ENCODE assay signal across 21 mouse cellular contexts in genomic region chr4:109640141-109640540, GRCm38 (mm10). TPM values are rescaled to one million over a fixed set of nuclear protein-coding genes. Genes with fewer than 3 reads are reported as not detected.
DNase-seq lines count a peak whose midpoint lies in the region; ATAC-seq and TF ChIP-seq lines count a peak whose summit lies in the region.
"Had no signal": no experiment of that assay in that cellular context is flagged by ENCODE, and none has a peak within 500 bp of the region (broad histone marks: within the 10 kb centered on the region; RNA-seq: fewer than 3 reads in every experiment).

No protein-coding gene starts in this region.

- no peak for TF ChIP-seq EP300 in lung, postnatal 0 days (IDR thresholded peaks at IDR 0.05)

- no peak overlapping the region for H3K4me3 ChIP-seq in kidney, embryonic 16.5 days (ENCODE audit: low read length)
- H3K4me3 ChIP-seq in lung, postnatal 0 days (ENCODE audit: low read depth, low read length): no peak overlapping the region
- no peak overlapping the region for H3K4me3 ChIP-seq in hindbrain, embryonic 16.5 days (ENCODE audit: low read length)
- H3K4me3 ChIP-seq: embryonic facial prominence, embryonic 10.5 days; forebrain, embryonic 15.5 days; heart, embryonic 10.5 days; limb, embryonic 10.5 days; midbrain, embryonic 10.5 days; stomach, embryonic 15.5 days had no signal

- ATAC-seq in kidney, embryonic 16.5 days (ENCODE audit: low FRiP score, low TSS enrichment): no peak
- peak; percentile 47; the same call in 1 of the 2 replicates for ATAC-seq in lung, postnatal 0 days
- no peak for ATAC-seq in hindbrain, embryonic 16.5 days
- ATAC-seq: forebrain, embryonic 15.5 days had no signal

- 87% methylated on average over 7 of the region's 7 CpGs for WGBS in kidney, embryonic 16.5 days
- WGBS in lung, postnatal 0 days: 73% methylated on average over 7 of the region's 7 CpGs
- WGBS in hindbrain, embryonic 16.5 days: 86% methylated on average over 7 of the region's 7 CpGs

- H3K36me3 ChIP-seq in kidney, embryonic 16.5 days (ENCODE audit: insufficient read depth, low read length): no peaks in the 10 kb centered on the region
- H3K36me3 ChIP-seq in lung, postnatal 0 days (ENCODE audit: insufficient read depth, low read length): no peaks in the 10 kb centered on the region
- H3K36me3 ChIP-seq in hindbrain, embryonic 16.5 days (ENCODE audit: control insufficient read depth, insufficient read depth, low read length): no peaks in the 10 kb centered on the region
- H3K36me3 ChIP-seq: embryonic facial prominence, embryonic 10.5 days; forebrain, embryonic 15.5 days; heart, embryonic 10.5 days; limb, embryonic 10.5 days; midbrain, embryonic 10.5 days; stomach, embryonic 15.5 days had no signal

- no peak for TF ChIP-seq CTCF in lung, postnatal 0 days (IDR thresholded peaks at IDR 0.05)

- H3K27ac ChIP-seq in kidney, embryonic 16.5 days (ENCODE audit: low read length): no peak overlapping the region
- H3K27ac ChIP-seq in lung, postnatal 0 days (ENCODE audit: low read length): no peak overlapping the region
- no peak overlapping the region for H3K27ac ChIP-seq in hindbrain, embryonic 16.5 days (ENCODE audit: low read depth, low read length)
- H3K27ac ChIP-seq: embryonic facial prominence, embryonic 10.5 days; forebrain, embryonic 15.5 days; heart, embryonic 10.5 days; hindbrain, embryonic 14.5 days; limb, embryonic 10.5 days; macrophage; midbrain, embryonic 10.5 days; stomach, embryonic 15.5 days had no signal

- no peaks in the 10 kb centered on the region for H3K9me3 ChIP-seq in kidney, embryonic 16.5 days (ENCODE audit: low read length)
- H3K9me3 ChIP-seq in lung, postnatal 0 days (ENCODE audit: low read length): no peaks in the 10 kb centered on the region
- no peaks in the 10 kb centered on the region for H3K9me3 ChIP-seq in hindbrain, embryonic 16.5 days (ENCODE audit: control insufficient read depth, low read length)
- H3K9me3 ChIP-seq: embryonic facial prominence, embryonic 10.5 days; forebrain, embryonic 15.5 days; heart, embryonic 10.5 days; limb, embryonic 10.5 days; midbrain, embryonic 10.5 days; stomach, embryonic 15.5 days had no signal

- H3K27me3 ChIP-seq in kidney, embryonic 16.5 days (ENCODE audit: insufficient read depth, low read length): no peaks in the 10 kb centered on the region
- H3K27me3 ChIP-seq in lung, postnatal 0 days (replicated peaks; ENCODE audit: insufficient read depth, low read length): no peaks in the 10 kb centered on the region
- H3K27me3 ChIP-seq in hindbrain, embryonic 16.5 days (replicated peaks; ENCODE audit: control insufficient read depth, insufficient read depth, low read length): no peaks in the 10 kb centered on the region
- H3K27me3 ChIP-seq: forebrain, embryonic 15.5 days; stomach, embryonic 15.5 days had no signal

- no peaks in the 10 kb centered on the region for H3K4me1 ChIP-seq in kidney, embryonic 16.5 days (ENCODE audit: insufficient read depth, low read length)
- H3K4me1 ChIP-seq in lung, postnatal 0 days (ENCODE audit: insufficient read depth, low read depth, low read length): no peaks in the 10 kb centered on the region
- no peaks in the 10 kb centered on the region for H3K4me1 ChIP-seq in hindbrain, embryonic 16.5 days (ENCODE audit: control insufficient read depth, insufficient read depth, low read depth, low read length)
- H3K4me1 ChIP-seq: embryonic facial prominence, embryonic 10.5 days; forebrain, embryonic 15.5 days; heart, embryonic 10.5 days; limb, embryonic 10.5 days; midbrain, embryonic 10.5 days; stomach, embryonic 15.5 days had no signal

- no peak overlapping the region for H3K9ac ChIP-seq in kidney, embryonic 16.5 days (replicated peaks; ENCODE audit: low read length)
- no peak overlapping the region for H3K9ac ChIP-seq in lung, postnatal 0 days (replicated peaks; ENCODE audit: low read depth)
- no peak overlapping the region for H3K9ac ChIP-seq in hindbrain, embryonic 16.5 days (ENCODE audit: low read depth, low read length)
- H3K9ac ChIP-seq: forebrain, embryonic 15.5 days; hindbrain, embryonic 14.5 days; stomach, embryonic 15.5 days had no signal

- peak; percentile 58 for DNase-seq in adrenal gland, postnatal 10 days
- no peak for DNase-seq in adrenal gland, adult 18-20 months (ENCODE audit: low spot score in 2 of 2)
- DNase-seq in kidney, adult 9 months: peak; percentile 51
- DNase-seq in NIH3T3 (ENCODE audit: low read depth): peak; percentile 69
- DNase-seq in lung, postnatal 0 days (ENCODE audit: low spot score): no peak
- DNase-seq in thymus, postnatal 36 days: no peak
- DNase-seq: cerebellum, adult 9-10 months; gastrocnemius, postnatal 10 days; heart, postnatal 4 days; liver; thymus, postnatal 25 days had no signal

- H3K4me2 ChIP-seq in kidney, embryonic 16.5 days (replicated peaks; ENCODE audit: low read depth, low read length): no peak overlapping the region
- no peak overlapping the region for H3K4me2 ChIP-seq in lung, postnatal 0 days (replicated peaks; ENCODE audit: low read depth, low read length)
- H3K4me2 ChIP-seq in hindbrain, embryonic 16.5 days (ENCODE audit: low read length): no peak overlapping the region
- H3K4me2 ChIP-seq: forebrain, embryonic 15.5 days; hindbrain, embryonic 14.5 days; stomach, embryonic 15.5 days had no signal

RNA-seq across cellular contexts. Expression of gene Cdkn2c, which starts 26.8 kb away (rescaled TPM):
- 10 to 100 TPM; 59.4 to 77.7 TPM for total RNA-seq in adrenal gland, postnatal 10 days (2021)
- 10 to 100 TPM; 55.6 TPM for total RNA-seq in adrenal gland, adult 18-20 months (2021)
- 4.5 and 4.9 TPM in 2 replicates for polyA plus RNA-seq in kidney, embryonic 16.5 days (2015; fragmentation: Nextera tagmentation; extraction: Ambion mirVana)
- 6.0 and 8.2 TPM in 2 replicates for polyA plus RNA-seq in lung, postnatal 0 days (2015; fragmentation: Nextera tagmentation; extraction: Ambion mirVana)
- polyA plus RNA-seq in hindbrain, embryonic 16.5 days (2015; fragmentation: Nextera tagmentation; extraction: Ambion mirVana): 4.3 TPM in 2 replicates

RNA-seq across cellular contexts. Expression of gene Faf1, which starts 36.2 kb away (rescaled TPM):
- 10 to 100 TPM; 25.0 to 29.5 TPM for total RNA-seq in adrenal gland, postnatal 10 days (2021)
- total RNA-seq in adrenal gland, adult 18-20 months (2021): 10 to 100 TPM; 27.1 to 27.4 TPM
- polyA plus RNA-seq in kidney, embryonic 16.5 days (2015; fragmentation: Nextera tagmentation; extraction: Ambion mirVana): 17.8 and 18.8 TPM in 2 replicates
- polyA plus RNA-seq in lung, postnatal 0 days (2015; fragmentation: Nextera tagmentation; extraction: Ambion mirVana): 17.9 and 21.2 TPM in 2 replicates
- 25.0 and 28.1 TPM in 2 replicates for polyA plus RNA-seq in hindbrain, embryonic 16.5 days (2015; fragmentation: Nextera tagmentation; extraction: Ambion mirVana)

Comparison
In these comparisons a context has a peak if more than half of its experiments do, and no peak if none do; other contexts are left out.
1. DNase-seq: peak in adrenal gland, postnatal 10 days (single experiment), kidney, adult 9 months (single experiment) and NIH3T3 (single experiment); none in adrenal gland, adult 18-20 months (0 of 2), lung, postnatal 0 days (single experiment) and thymus, postnatal 36 days (0 of 2).